Mouse (Mus musculus) intestine, postnatal 0 days (tissue): ENCODE data around the gene Gm14325. TPM values are rescaled to one million over a fixed set of nuclear protein-coding genes. Genes with fewer than 3 reads are reported as not detected.
"Not testable (repeated sequence)": the region's sequence is repeated elsewhere in the genome, so short reads cannot be mapped to it uniquely, and the experiment has no call there.

ENCODE experiments used
- ATAC-seq: fragments of 200-750 bp; cut with Nextera tagmentation; 2 replicates; pipeline ENCODE4 v1.8.0; 2017; ENCODE audit warnings: mild to moderate bottlenecking, moderate TSS enrichment, moderate library complexity
- H3K27ac ChIP-seq: fragments of 300-500 bp; sonication (generic); 2 replicates; pipeline ENCODE4 v1.5.1; 2014; ENCODE audit warnings: mild to moderate bottlenecking, low read depth, low read length, moderate library complexity
- H3K27me3 ChIP-seq: fragments of 300-500 bp; sonication (generic); replicated peaks from 2 replicates; pipeline ENCODE4 v1.6.1; 2014; ENCODE audit warnings: low read length, mixed read lengths; ENCODE audit not compliant: control insufficient read depth, insufficient read depth
- H3K36me3 ChIP-seq: fragments of 300-500 bp; sonication (generic); 2 replicates; pipeline ENCODE4 v1.6.1; 2014; ENCODE audit warnings: mild to moderate bottlenecking, moderate library complexity; ENCODE audit not compliant: control insufficient read depth, insufficient read depth
- H3K4me1 ChIP-seq: fragments of 300-500 bp; sonication (generic); replicated peaks from 2 replicates; pipeline ENCODE4 v1.6.1; 2014; ENCODE audit warnings: antibody characterized with exemption, low read length, mixed read lengths; ENCODE audit not compliant: control insufficient read depth, insufficient read depth
- H3K4me2 ChIP-seq: fragments of 300-500 bp; sonication (generic); replicated peaks from 2 replicates; pipeline ENCODE4 v1.6.1; 2014; ENCODE audit warnings: low read depth, mild to moderate bottlenecking, moderate library complexity
- H3K4me3 ChIP-seq: fragments of 300-500 bp; sonication (generic); 2 replicates; pipeline ENCODE4 v1.5.1; 2014; ENCODE audit warnings: low read depth, low read length
- H3K9ac ChIP-seq: fragments of 300-500 bp; sonication (generic); 2 replicates; pipeline ENCODE4 v1.6.1; 2014; ENCODE audit warnings: mild to moderate bottlenecking, low read depth, low read length
- H3K9me3 ChIP-seq: fragments of 300-500 bp; sonication (generic); 2 replicates; pipeline ENCODE4 v1.6.1; 2016; ENCODE audit warnings: mixed run types; ENCODE audit not compliant: control insufficient read depth
- CTCF ChIP-seq: sonication (generic); IDR thresholded peaks from 2 replicates; pipeline ENCODE4 v1.5.1; 2016; ENCODE audit warnings: low read depth, mild to moderate bottlenecking, control low read depth, antibody characterized with exemption, moderate library complexity
- WGBS: fragments of 180-500 bp; shearing (Covaris S2); extraction: QIAGEN DNeasy Blood & Tissue Kit; methylation state at CpG from one replicate; pipeline ENCODE4 v1.1.7; 2014; 5-methylcytosine and 5-hydroxymethylcytosine counted together
- polyA plus RNA-seq: library from polyadenylated mRNA; unstranded; fragments of >200 nt; fragmentation: Nextera tagmentation; extraction: Ambion mirVana; gene quantifications from 2 replicates; pipeline ENCODE4 v1.2.1, GENCODE M21; 2015

Gm14325 gene
- polyA plus RNA-seq, result 14.1 and 14.8 TPM in 2 replicates

- peak within 1 kb of the TSS; percentile 29 for H3K4me3 ChIP-seq
- not testable (repeated sequence) for H3K27ac ChIP-seq, H3K36me3 ChIP-seq, H3K9me3 ChIP-seq, H3K4me1 ChIP-seq, ATAC-seq, H3K9ac ChIP-seq, H3K27me3 ChIP-seq
- 2% methylated on average over 15 of the region's 21 CpGs for WGBS
- 0 out of 2 replicates have a peak, but pooled peaks have one; percentile 18 for TF ChIP-seq CTCF
- H3K4me2 ChIP-seq, result peak within 1 kb of the TSS; percentile 58
These were observed at the start of gene Gm14325 for GRCm38 (mm10) chr2:177839901-177840663. Gene Gm14325, minus strand, starts transcription at chr2:177840336.

- H3K27me3 ChIP-seq, H3K4me1 ChIP-seq, ATAC-seq, H3K4me3 ChIP-seq, H3K4me2 ChIP-seq, H3K27ac ChIP-seq, H3K36me3 ChIP-seq, H3K9ac ChIP-seq, H3K9me3 ChIP-seq: not testable (repeated sequence)
- WGBS, result 85% methylated on average over 13 of the region's 14 CpGs
These were observed 47.6 kb upstream of the Gm14325 start for GRCm38 (mm10) chr2:177887743-177888142.

- H3K36me3 ChIP-seq, H3K4me1 ChIP-seq, ATAC-seq, H3K27me3 ChIP-seq, H3K27ac ChIP-seq, H3K4me3 ChIP-seq, H3K9me3 ChIP-seq, H3K9ac ChIP-seq, H3K4me2 ChIP-seq: not testable (repeated sequence)
- 84% methylated on average over 2 of the region's 2 CpGs for whole genome bisulfite sequencing
These were observed 22.1 kb upstream of the Gm14325 start for GRCm38 (mm10) chr2:177862254-177862653.

GRCm38 (mm10) chr2:177843666-177844065 is 3.5 kb upstream of the Gm14325 start:
- H3K4me3 ChIP-seq, H3K36me3 ChIP-seq, H3K9ac ChIP-seq, H3K27ac ChIP-seq, H3K4me2 ChIP-seq, H3K4me1 ChIP-seq, H3K9me3 ChIP-seq, H3K27me3 ChIP-seq, ATAC-seq: not testable (repeated sequence)
- WGBS, result 71% methylated on average over 1 of the region's 1 CpGs

- H3K4me3 ChIP-seq, H3K4me1 ChIP-seq, H3K36me3 ChIP-seq, H3K9me3 ChIP-seq, H3K27me3 ChIP-seq, H3K9ac ChIP-seq, H3K4me2 ChIP-seq, ATAC-seq, H3K27ac ChIP-seq: not testable (repeated sequence)
These were observed 3.4 kb downstream of the Gm14325 start for GRCm38 (mm10) chr2:177836756-177837155.

- not testable (repeated sequence) for H3K9me3 ChIP-seq, H3K4me2 ChIP-seq, H3K27ac ChIP-seq, H3K27me3 ChIP-seq, H3K4me3 ChIP-seq, ATAC-seq, H3K9ac ChIP-seq, H3K4me1 ChIP-seq, H3K36me3 ChIP-seq
- 95% methylated on average over 5 of the region's 5 CpGs for WGBS
These were observed 4.2 kb downstream of the Gm14325 start for GRCm38 (mm10) chr2:177835733-177836536.

GRCm38 (mm10) chr2:177821952-177822351 is 18.2 kb downstream of the Gm14325 start:
- not testable (repeated sequence) for H3K4me2 ChIP-seq, H3K4me1 ChIP-seq, H3K9ac ChIP-seq, H3K4me3 ChIP-seq, H3K9me3 ChIP-seq, ATAC-seq, H3K36me3 ChIP-seq, H3K27ac ChIP-seq, H3K27me3 ChIP-seq
- WGBS, result 50% methylated on average over 1 of the region's 5 CpGs

GRCm38 (mm10) chr2:177806170-177806569 is 34.0 kb downstream of the Gm14325 start:
- not testable (repeated sequence) for H3K9me3 ChIP-seq, ATAC-seq, H3K27ac ChIP-seq, H3K4me3 ChIP-seq, H3K4me1 ChIP-seq, H3K27me3 ChIP-seq, H3K9ac ChIP-seq, H3K4me2 ChIP-seq, H3K36me3 ChIP-seq
- WGBS, result no CpG with 5 or more reads among the region's 2 CpGs

- not testable (repeated sequence) for ATAC-seq, H3K9ac ChIP-seq, H3K9me3 ChIP-seq, H3K36me3 ChIP-seq, H3K27ac ChIP-seq, H3K4me2 ChIP-seq, H3K27me3 ChIP-seq, H3K4me3 ChIP-seq, H3K4me1 ChIP-seq
- WGBS, result 58% methylated on average over 1 of the region's 1 CpGs
These were observed 52.8 kb downstream of the Gm14325 start for GRCm38 (mm10) chr2:177787351-177787750.
